Mouse (Mus musculus): Measurements from ENCODE around the gene Vmn1r184.
"Not testable (repeated sequence)": the region's sequence is repeated elsewhere in the genome, so short reads cannot be mapped to it uniquely, and the experiment has no call there.

Vmn1r184 gene

GRCm38 (mm10) chr7:26260034-26260433 is at the start of gene Vmn1r184:
Gene Vmn1r184, plus strand, starts transcription at chr7:26260334.
- not testable (repeated sequence) for DNase-seq (ENCODE audit: low spot score)

GRCm38 (mm10) chr7:26303429-26304166 is 43.5 kb downstream of the Vmn1r184 start:
- not testable (repeated sequence) for DNase-seq (ENCODE audit: low spot score)

GRCm38 (mm10) chr7:26306926-26307325 is 46.8 kb downstream of the Vmn1r184 start, which contains the start of gene Cyp2a4:
Gene Cyp2a4, plus strand, starts transcription at chr7:26307169.
- DNase-seq (ENCODE audit: low spot score) = not testable (repeated sequence)

GRCm38 (mm10) chr7:26311786-26312185 is 51.7 kb downstream of the Vmn1r184 start:
- DNase-seq (ENCODE audit: low spot score) = not testable (repeated sequence)

- DNase-seq (ENCODE audit: low spot score) = not testable (repeated sequence)
Measured at GRCm38 (mm10) chr7:26315194-26315593, 55.1 kb downstream of the Vmn1r184 start.

- DNase-seq (ENCODE audit: low spot score) = not testable (repeated sequence)
Measured at GRCm38 (mm10) chr7:26315809-26316208, 55.7 kb downstream of the Vmn1r184 start.
